ENCODE assay signal across 13 mouse cellular contexts in genomic region chr6:71060116-71060515, GRCm38 (mm10).
DNase-seq lines count a peak whose midpoint lies in the region; ATAC-seq and TF ChIP-seq lines count a peak whose summit lies in the region.
"Had no signal": no experiment of that assay in that cellular context is flagged by ENCODE, and none has a peak within 500 bp of the region (broad histone marks: within the 10 kb centered on the region; RNA-seq: fewer than 3 reads in every experiment).

No protein-coding gene starts in this region.

- H3K4me1 ChIP-seq in embryonic facial prominence, embryonic 13.5 days, result peaks cover 6% of the 10 kb centered on the region
- no peaks in the 10 kb centered on the region for H3K4me1 ChIP-seq in kidney, embryonic 15.5 days
- H3K4me1 ChIP-seq: stomach, embryonic 15.5 days had no signal

- no peak overlapping the region for H3K9ac ChIP-seq in embryonic facial prominence, embryonic 13.5 days
- H3K9ac ChIP-seq in kidney, embryonic 15.5 days, result no peak overlapping the region
- H3K9ac ChIP-seq: forebrain, embryonic 12.5 days; stomach, embryonic 15.5 days had no signal

- 0 out of 2 replicates have a peak, but pooled peaks have one; percentile 56 for ATAC-seq in embryonic facial prominence, embryonic 13.5 days (ENCODE audit: insufficient number of reproducible peaks, insufficient read depth, low FRiP score, low TSS enrichment, low read depth)
- ATAC-seq in kidney, embryonic 15.5 days (replicated peaks; ENCODE audit: low FRiP score), result no peak
- ATAC-seq: activated CD4-positive, CD25-positive, alpha-beta regulatory T cell, adult 4 months had no signal

- H3K36me3 ChIP-seq in embryonic facial prominence, embryonic 13.5 days, result no peaks in the 10 kb centered on the region
- H3K36me3 ChIP-seq in kidney, embryonic 15.5 days, result no peaks in the 10 kb centered on the region
- H3K36me3 ChIP-seq: forebrain, embryonic 12.5 days; stomach, embryonic 15.5 days had no signal

- peak; percentile 29 for DNase-seq in gastrocnemius, adult 2 months
- no peak for DNase-seq in gastrocnemius, postnatal 4 days (ENCODE audit: low spot score in 2 of 2)
- DNase-seq in lung, postnatal 10 days, result peak; percentile 8
- no peak for DNase-seq in lung, adult 18-20 months
- no peak for DNase-seq in neural tube, embryonic 10.5 days (ENCODE audit: extremely low spot score, low spot score)
- DNase-seq in frontal cortex, postnatal 36 days (ENCODE audit: low spot score in 2 of 2), result no peak
- DNase-seq: kidney, postnatal 14 days; right cerebral cortex, postnatal 25 days had no signal

- TF ChIP-seq CTCF in gastrocnemius, adult 2 months (IDR thresholded peaks at IDR 0.05), result no peak

- 36% methylated on average over 7 of the region's 7 CpGs for WGBS in embryonic facial prominence, embryonic 13.5 days
- WGBS in kidney, embryonic 15.5 days, result 58% methylated on average over 7 of the region's 7 CpGs

- no peak overlapping the region for H3K4me2 ChIP-seq in embryonic facial prominence, embryonic 13.5 days
- H3K4me2 ChIP-seq in kidney, embryonic 15.5 days, result no peak overlapping the region
- H3K4me2 ChIP-seq: forebrain, embryonic 12.5 days; stomach, embryonic 15.5 days had no signal

- H3K4me3 ChIP-seq in gastrocnemius, adult 2 months, result no peak overlapping the region
- H3K4me3 ChIP-seq in embryonic facial prominence, embryonic 13.5 days, result no peak overlapping the region
- H3K4me3 ChIP-seq in kidney, embryonic 15.5 days (replicated peaks), result no peak overlapping the region
- H3K4me3 ChIP-seq: forebrain, embryonic 12.5 days; stomach, embryonic 15.5 days had no signal

- intact Hi-C loops in gastrocnemius, adult 2 months (cut with DNase I), result no loop called here

- H3K9me3 ChIP-seq in embryonic facial prominence, embryonic 13.5 days, result peaks cover 4% of the 10 kb centered on the region; the same call in 1 of the 2 replicates
- no peaks in the 10 kb centered on the region for H3K9me3 ChIP-seq in kidney, embryonic 15.5 days (replicated peaks)
- H3K9me3 ChIP-seq: forebrain, embryonic 12.5 days; stomach, embryonic 15.5 days had no signal

- no peaks in the 10 kb centered on the region for H3K27me3 ChIP-seq in embryonic facial prominence, embryonic 13.5 days
- no peaks in the 10 kb centered on the region for H3K27me3 ChIP-seq in kidney, embryonic 15.5 days
- H3K27me3 ChIP-seq: forebrain, embryonic 12.5 days; stomach, embryonic 15.5 days had no signal

- H3K27ac ChIP-seq in gastrocnemius, adult 2 months, result no peak overlapping the region
- no peak overlapping the region for H3K27ac ChIP-seq in embryonic facial prominence, embryonic 13.5 days
- no peak overlapping the region for H3K27ac ChIP-seq in kidney, embryonic 15.5 days
- H3K27ac ChIP-seq: forebrain, embryonic 12.5 days; stomach, embryonic 15.5 days had no signal

Comparison
In these comparisons a context has a peak if more than half of its experiments do, and no peak if none do; other contexts are left out.
1. DNase-seq: peak in gastrocnemius, adult 2 months (single experiment) and lung, postnatal 10 days (single experiment); none in gastrocnemius, postnatal 4 days (0 of 2), lung, adult 18-20 months (0 of 2), neural tube, embryonic 10.5 days (single experiment) and frontal cortex, postnatal 36 days (0 of 2).